Mouse (Mus musculus) fat pad, adult 2 months (tissue): Measurements from ENCODE around the gene Draxin.
A peak's percentile ranks its signal among the peaks of the same experiment; 100 is the strongest.
"Not testable (repeated sequence)": the region's sequence is repeated elsewhere in the genome, so short reads cannot be mapped to it uniquely, and the experiment has no call there.

ENCODE experiments used
- DNase-seq: peaks from one replicate; pipeline ENCODE4 v3.0.0-alpha.2; 2011; ENCODE audit warnings: low read depth, low spot score; ENCODE audit errors: extremely low read depth

The Draxin gene

GRCm38 (mm10) chr4:148130561-148131413 lies at the start of gene Draxin:
TSS of gene Draxin (minus strand) at chr4:148130698.
- no peak for DNase-seq

- DNase-seq: no peak
Measured at GRCm38 (mm10) chr4:148177716-148178115, 47.2 kb upstream of the Draxin start.

- DNase-seq: not testable (repeated sequence)
Measured at GRCm38 (mm10) chr4:148176603-148177002, 46.1 kb upstream of the Draxin start.

- DNase-seq: no peak
Measured at GRCm38 (mm10) chr4:148174495-148174862, 44.0 kb upstream of the Draxin start.

- no peak for DNase-seq
Measured at GRCm38 (mm10) chr4:148173811-148174494, 43.5 kb upstream of the Draxin start.

GRCm38 (mm10) chr4:148171261-148171660 lies 40.8 kb upstream of the Draxin start:
- no peak for DNase-seq

GRCm38 (mm10) chr4:148170842-148171241 lies 40.3 kb upstream of the Draxin start:
- DNase-seq: no peak

GRCm38 (mm10) chr4:148169586-148169985 lies 39.1 kb upstream of the Draxin start:
- DNase-seq: no peak

GRCm38 (mm10) chr4:148168287-148168686 lies 37.8 kb upstream of the Draxin start:
- DNase-seq: no peak

- no peak for DNase-seq
Measured at GRCm38 (mm10) chr4:148166986-148167385, 36.5 kb upstream of the Draxin start.

GRCm38 (mm10) chr4:148166431-148166830 lies 35.9 kb upstream of the Draxin start:
- no peak for DNase-seq

- no peak for DNase-seq
Measured at GRCm38 (mm10) chr4:148165551-148165950, 35.1 kb upstream of the Draxin start.

- DNase-seq: no peak
Measured at GRCm38 (mm10) chr4:148164461-148164860, 34.0 kb upstream of the Draxin start.

GRCm38 (mm10) chr4:148164002-148164439 lies 33.5 kb upstream of the Draxin start:
- no peak for DNase-seq

- no peak for DNase-seq
Measured at GRCm38 (mm10) chr4:148160436-148161390, 30.2 kb upstream of the Draxin start, which contains the start of the genes Fbxo44 and Fbxo2. TSS of gene Fbxo44 (minus strand) at chr4:148160482. TSS of gene Fbxo2 (plus strand) at chr4:148160621.

GRCm38 (mm10) chr4:148159544-148160435 lies 29.3 kb upstream of the Draxin start:
- DNase-seq: peak; percentile 37

GRCm38 (mm10) chr4:148158436-148159348 lies 28.2 kb upstream of the Draxin start:
- DNase-seq: no peak

- DNase-seq: no peak
Measured at GRCm38 (mm10) chr4:148154982-148155381, 24.5 kb upstream of the Draxin start.

GRCm38 (mm10) chr4:148154006-148154405 lies 23.5 kb upstream of the Draxin start:
- DNase-seq: no peak
